Comparison of ENCODE assay signal across 9 mouse cellular contexts in genomic region chr13:49421959-49422358, GRCm38 (mm10). TPM values are rescaled to one million over a fixed set of nuclear protein-coding genes. Genes with fewer than 3 reads are reported as not detected.
A peak's percentile ranks its signal among the peaks of the same experiment; 100 is the strongest.
DNase-seq lines count a peak whose midpoint lies in the region; ATAC-seq and TF ChIP-seq lines count a peak whose summit lies in the region.
"Had no signal": no experiment of that assay in that cellular context is flagged by ENCODE, and none has a peak within 500 bp of the region (broad histone marks: within the 10 kb centered on the region; RNA-seq: fewer than 3 reads in every experiment).

No protein-coding gene starts in this region.

- peak overlapping the region; percentile 91 for H3K4me3 ChIP-seq in erythroblast, embryonic 14.5 days (replicated peaks)
- peak overlapping the region; percentile 68 for H3K4me3 ChIP-seq in thymus, adult 2 months (ENCODE audit: control insufficient read depth, insufficient read depth, low read length)
- peak overlapping the region; percentile 83 for H3K4me3 ChIP-seq in liver, embryonic 12.5 days

- no peak for ATAC-seq in erythroblast, adult 5-6 weeks (replicated peaks; ENCODE audit: low FRiP score, poor library complexity, severe bottlenecking)
- no peak for ATAC-seq in liver, embryonic 12.5 days

- H3K27me3 ChIP-seq in erythroblast, embryonic 14.5 days (ENCODE audit: control insufficient read depth), result peaks cover 7% of the 10 kb centered on the region; the same call in 1 of the 2 replicates
- no peaks in the 10 kb centered on the region for H3K27me3 ChIP-seq in thymus, adult 2 months (ENCODE audit: control insufficient read depth, insufficient read depth, low read length)
- H3K27me3 ChIP-seq in liver, embryonic 12.5 days (replicated peaks), result no peaks in the 10 kb centered on the region

- TF ChIP-seq CTCF in thymus, adult 2 months (IDR thresholded peaks at IDR 0.05; ENCODE audit: borderline replicate concordance, control insufficient read depth, extremely low read depth, insufficient read depth, low read length, poor library complexity), result no peak

- no peak for DNase-seq in thymus, adult 2 months
- DNase-seq in thymus, postnatal 36 days, result no peak
- no peak for DNase-seq in urinary bladder, postnatal 4 days (ENCODE audit: low spot score in 2 of 2)
- no peak for DNase-seq in natural killer cell, adult 2 months (ENCODE audit: low spot score in 2 of 2)
- no peak for DNase-seq in spleen, adult 12 weeks (ENCODE audit: low spot score)
- DNase-seq: right cerebral cortex, postnatal 25 days had no signal

- H3K4me1 ChIP-seq in erythroblast, embryonic 14.5 days (ENCODE audit: control insufficient read depth), result peaks cover 37% of the 10 kb centered on the region
- peaks cover 16% of the 10 kb centered on the region for H3K4me1 ChIP-seq in thymus, adult 2 months (replicated peaks; ENCODE audit: control insufficient read depth, insufficient read depth, low read length)
- peaks cover 63% of the 10 kb centered on the region for H3K4me1 ChIP-seq in liver, embryonic 12.5 days

- H3K9me3 ChIP-seq in erythroblast, embryonic 14.5 days (ENCODE audit: control insufficient read depth, low read length), result no peaks in the 10 kb centered on the region
- no peaks in the 10 kb centered on the region for H3K9me3 ChIP-seq in liver, embryonic 12.5 days (replicated peaks)

- H3K9ac ChIP-seq in liver, embryonic 12.5 days, result peak overlapping the region; percentile 80

- no peak for TF ChIP-seq POLR2A in thymus, adult 2 months (IDR thresholded peaks at IDR 0.05; ENCODE audit: control insufficient read depth, extremely low read depth, insufficient read depth, low read length, poor library complexity)

- peak overlapping the region; percentile 96 for H3K4me2 ChIP-seq in liver, embryonic 12.5 days

- peaks cover 4% of the 10 kb centered on the region for H3K36me3 ChIP-seq in erythroblast, embryonic 14.5 days (ENCODE audit: control insufficient read depth)
- no peaks in the 10 kb centered on the region for H3K36me3 ChIP-seq in thymus, adult 2 months (ENCODE audit: control insufficient read depth, insufficient read depth, low read length)
- 0 out of 2 replicates have a peak, but pooled peaks cover 5% of the 10 kb centered on the region for H3K36me3 ChIP-seq in liver, embryonic 12.5 days

- 43% methylated on average over 4 of the region's 4 CpGs for WGBS in thymus, adult 2 months
- WGBS in liver, embryonic 12.5 days (ENCODE audit: insufficient replicate concordance), result 12% methylated on average over 4 of the region's 4 CpGs

- no peak overlapping the region for H3K27ac ChIP-seq in thymus, adult 2 months (ENCODE audit: control insufficient read depth, insufficient read depth, low read length)
- H3K27ac ChIP-seq in liver, embryonic 12.5 days, result no peak overlapping the region

RNA-seq across cellular contexts. Expression of gene Ippk, which starts 0.9 kb away (rescaled TPM):
- polyA plus RNA-seq in erythroblast, embryonic 14.5 days (2012), result 0.01 and 0.08 TPM in 2 replicates
- total RNA-seq in erythroblast, adult 5-6 weeks (2015; ENCODE audit: low replicate concordance), result 1.5 and 1.9 TPM in 2 replicates
- 1.5 and 5.7 TPM in 2 replicates for total RNA-seq in erythroblast, adult 5-6 weeks (2017; ENCODE audit: low replicate concordance)
- 6.7 and 7.1 TPM in 2 replicates for polyA plus RNA-seq in thymus, adult 2 months (2012; rRNA removed)
- polyA plus RNA-seq in liver, embryonic 12.5 days (2016; fragmentation: Nextera tagmentation; extraction: Ambion mirVana), result 13.6 and 13.9 TPM in 2 replicates
